Mouse (Mus musculus): ENCODE results near the gene Fmnl3. TPM values are rescaled to one million over a fixed set of nuclear protein-coding genes. Genes with fewer than 3 reads are reported as not detected.
A peak's percentile ranks its signal among the peaks of the same experiment; 100 is the strongest.

Gene Fmnl3
- total RNA-seq (2021): 10 to 100 TPM; 29.4 to 29.7 TPM
- long read RNA-seq, experiment 1, full-length matches to known transcripts: 23 of 36 reads
- long read RNA-seq, experiment 1, partial matches to known transcripts: 9 of 36 reads
- long read RNA-seq, experiment 1, other reads (novel, unspliced or antisense): 4 of 36 reads
- long read RNA-seq, experiment 2, full-length matches to known transcripts: 22 of 39 reads
- long read RNA-seq, experiment 2, partial matches to known transcripts: 7 of 39 reads
- long read RNA-seq, experiment 2, other reads (novel, unspliced or antisense): 10 of 39 reads

- intact Hi-C loops (cut with DNase I): loop anchor here (1.0 kb wide), 1 partner anchor 55 kb away; no protein-coding TSS in a partner anchor
These were observed at the start of gene Fmnl3 for GRCm38 (mm10) chr15:99370259-99370691. Gene Fmnl3, minus strand, starts transcription at chr15:99370482.

DNA sequence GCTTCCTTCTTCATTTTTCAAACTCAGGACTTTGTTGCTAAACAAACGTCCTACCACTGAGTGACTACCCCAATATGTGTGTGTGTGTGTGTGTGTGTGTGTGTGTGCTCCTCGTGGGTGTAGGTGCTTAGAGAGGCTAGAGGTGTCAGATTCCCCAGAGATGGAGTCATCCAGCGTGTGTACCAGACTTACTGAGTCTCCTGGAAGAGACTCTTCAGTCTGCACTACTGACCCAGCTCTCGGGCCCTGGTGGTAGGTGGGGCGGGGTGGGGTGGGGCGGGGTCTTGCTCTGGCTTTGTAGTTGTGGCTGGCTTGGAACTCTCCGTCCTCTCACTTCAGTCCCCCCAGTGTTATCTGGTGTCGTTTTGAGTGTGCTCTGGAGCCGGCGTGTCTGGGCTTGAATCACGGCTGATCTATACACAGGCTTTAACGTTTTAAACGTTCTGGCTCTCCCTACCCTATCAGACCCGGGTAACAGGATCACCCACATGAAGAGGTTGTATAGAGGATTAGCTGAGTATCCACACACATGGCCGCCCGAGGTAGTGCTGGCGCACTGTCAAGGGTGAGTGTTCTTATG, 47.5 kb upstream of the Fmnl3 start:
- no peak for DNase-seq
- intact Hi-C loops (cut with DNase I): loop anchor here (10.0 kb wide), 2 partner anchors 177 to 247 kb away; partner anchors contain the start of gene Aqp5

More at GRCm38 (mm10) chr15:99370259-99370691, at the start of gene Fmnl3:
- DNase-seq: peak; percentile 99 to 100

- intact Hi-C loops (cut with DNase I): loop anchor here (1.0 to 10.0 kb wide), 3 partner anchors 52 to 248 kb away; partner anchors contain the start of gene Aqp5
- DNase-seq: no peak
These were observed 46.7 kb upstream of the Fmnl3 start for GRCm38 (mm10) chr15:99416957-99417356.

DNA sequence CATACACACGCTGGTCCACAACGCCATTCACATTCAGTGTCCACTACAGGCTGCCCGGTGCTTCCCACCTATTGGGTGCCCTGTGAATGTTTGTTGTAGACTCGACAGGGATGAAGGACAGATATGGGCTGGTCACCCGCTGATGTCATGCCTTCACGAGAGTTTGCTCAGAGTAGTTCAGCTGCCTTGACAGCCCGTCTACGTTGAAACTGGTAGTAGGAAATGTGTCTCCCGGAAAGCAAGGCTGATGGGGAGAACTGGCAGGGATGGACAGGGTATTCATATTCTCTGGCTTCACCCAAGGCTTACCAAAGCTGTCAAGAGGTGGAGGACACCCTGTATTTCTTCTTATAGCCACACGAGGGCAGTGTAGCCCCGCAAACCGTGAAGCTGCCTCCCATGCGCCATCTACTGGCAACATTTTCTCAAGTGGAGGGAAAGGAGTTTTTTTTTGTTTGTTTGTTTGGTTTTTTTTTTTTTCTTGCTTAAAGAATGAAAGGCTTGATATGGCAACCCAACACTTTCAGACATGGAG, 46.1 kb upstream of the Fmnl3 start:
- intact Hi-C loops (cut with DNase I): loop anchor here (1.0 to 10.0 kb wide), 3 partner anchors 53 to 248 kb away; partner anchors contain the start of gene Aqp5
- DNase-seq: peak; percentile 84 to 91

- DNase-seq: peak; percentile 53 to 78
- intact Hi-C loops (cut with DNase I): loop anchor here (1.0 to 10.0 kb wide), 3 partner anchors 54 to 249 kb away; partner anchors contain the start of gene Aqp5
These were observed 45.5 kb upstream of the Fmnl3 start for GRCm38 (mm10) chr15:99415793-99416192.

GRCm38 (mm10) chr15:99411747-99412146, 41.5 kb upstream of the Fmnl3 start:
- intact Hi-C loops (cut with DNase I): loop anchor here (10.0 kb wide), 2 partner anchors 183 to 253 kb away; partner anchors contain the start of gene Aqp5
- DNase-seq: no peak

- no peak for DNase-seq
- intact Hi-C loops (cut with DNase I): no loop called here
These were observed 38.6 kb upstream of the Fmnl3 start for GRCm38 (mm10) chr15:99408845-99409244.

- intact Hi-C loops (cut with DNase I): no loop called here
These were observed 36.8 kb upstream of the Fmnl3 start for GRCm38 (mm10) chr15:99406986-99407570.

DNA sequence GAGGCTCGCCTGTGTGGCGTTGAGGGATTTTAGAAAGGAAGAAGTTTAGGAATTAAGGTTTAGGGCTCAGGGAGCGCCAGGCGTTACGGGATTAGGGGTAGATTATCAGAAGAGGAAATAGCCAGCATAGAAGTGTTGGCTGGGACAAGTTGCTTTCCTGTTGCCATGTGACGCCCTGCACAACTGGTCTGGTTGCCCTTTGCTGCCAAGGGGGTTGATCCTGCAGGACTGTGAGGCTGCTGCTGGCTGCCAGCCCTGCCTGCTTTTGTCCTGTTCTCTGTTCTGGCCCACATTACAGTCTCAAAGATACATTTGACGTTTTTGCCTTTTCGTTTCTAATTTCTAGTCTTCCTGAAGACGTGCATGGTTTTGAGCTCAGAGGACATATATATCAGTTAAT, 34.9 kb upstream of the Fmnl3 start:
- intact Hi-C loops (cut with DNase I): no loop called here
- DNase-seq: peak; percentile 49 to 59

More at GRCm38 (mm10) chr15:99406986-99407570, 36.8 kb upstream of the Fmnl3 start:
- no peak for DNase-seq

DNA sequence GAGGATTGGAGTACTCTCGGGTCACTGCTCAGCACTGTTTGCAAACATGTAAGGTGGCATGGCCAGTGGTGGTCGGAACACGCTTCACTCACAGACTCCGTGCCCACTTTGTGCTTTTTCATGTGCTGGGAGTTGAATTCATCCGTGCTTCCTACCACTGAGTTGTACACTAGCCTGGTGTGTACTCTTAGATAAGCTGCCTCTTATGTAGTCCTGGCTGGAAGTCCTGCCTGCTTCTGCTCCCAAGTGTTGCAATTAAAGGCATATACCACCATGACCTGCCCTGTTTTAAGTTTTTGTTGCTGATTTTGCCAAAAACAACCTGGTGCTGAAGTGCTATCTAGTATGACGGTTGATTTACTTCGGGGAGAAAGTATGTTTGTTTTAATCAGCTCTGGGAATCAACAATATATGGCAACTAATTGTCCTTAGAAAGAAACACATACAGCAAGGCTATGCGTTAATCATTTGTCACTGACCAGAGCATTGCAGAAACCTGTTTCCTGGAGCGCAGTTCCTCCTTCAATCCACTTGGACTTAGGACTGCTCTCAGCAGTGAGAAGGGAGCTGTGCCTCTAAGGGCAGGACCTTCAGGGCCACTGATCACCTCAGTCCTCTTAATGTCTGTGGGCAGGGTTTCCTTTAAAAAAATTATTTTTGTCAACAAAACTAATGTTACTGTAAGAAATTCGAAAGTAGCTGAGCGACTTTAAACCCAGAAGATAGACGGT, 33.0 kb upstream of the Fmnl3 start:
- intact Hi-C loops (cut with DNase I): no loop called here
- no peak for DNase-seq

DNA sequence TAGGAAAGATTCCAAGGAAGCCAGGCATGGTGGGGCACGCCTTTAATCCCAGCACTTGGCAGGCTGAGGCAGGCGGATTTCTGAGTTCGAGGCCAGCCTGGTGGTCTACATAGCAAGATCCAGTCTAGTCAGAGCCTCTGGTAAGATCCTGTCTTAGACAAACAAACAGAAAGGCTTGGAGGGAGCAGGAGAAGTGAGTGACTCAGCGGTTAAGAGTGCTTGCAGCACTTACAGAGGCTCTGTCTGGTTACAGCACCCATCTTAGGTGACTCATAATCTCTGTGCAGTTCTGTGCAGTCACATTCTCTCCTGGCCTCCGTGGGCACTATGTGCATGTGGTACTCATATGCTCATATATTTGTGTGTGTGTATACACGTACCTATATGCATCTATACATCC, 30.3 kb upstream of the Fmnl3 start:
- no peak for DNase-seq
- intact Hi-C loops (cut with DNase I): no loop called here

- peak; percentile 35 to 43 for DNase-seq
- intact Hi-C loops (cut with DNase I): no loop called here
These were observed 29.4 kb upstream of the Fmnl3 start for GRCm38 (mm10) chr15:99399503-99400245.

DNA sequence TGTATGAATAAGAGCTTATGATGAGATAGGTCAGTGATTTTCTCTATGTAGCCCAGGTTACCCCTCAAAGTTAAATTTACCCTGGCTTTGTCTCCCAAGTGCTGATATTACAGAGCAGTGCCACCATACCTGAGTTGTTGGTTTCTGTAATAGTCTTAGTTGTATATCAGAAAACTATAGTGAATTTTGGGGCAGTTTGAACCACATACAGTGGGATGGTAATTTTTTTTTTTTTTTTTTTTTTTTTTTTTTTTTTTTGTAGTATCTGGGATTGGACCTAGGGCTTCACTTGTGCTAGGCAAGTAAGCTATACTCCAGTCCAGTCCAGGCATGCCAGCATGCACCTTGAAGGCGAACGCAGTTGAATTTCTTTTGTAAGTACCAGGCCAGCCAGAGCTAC, 27.3 kb upstream of the Fmnl3 start:
- intact Hi-C loops (cut with DNase I): no loop called here
- DNase-seq: no peak

DNA sequence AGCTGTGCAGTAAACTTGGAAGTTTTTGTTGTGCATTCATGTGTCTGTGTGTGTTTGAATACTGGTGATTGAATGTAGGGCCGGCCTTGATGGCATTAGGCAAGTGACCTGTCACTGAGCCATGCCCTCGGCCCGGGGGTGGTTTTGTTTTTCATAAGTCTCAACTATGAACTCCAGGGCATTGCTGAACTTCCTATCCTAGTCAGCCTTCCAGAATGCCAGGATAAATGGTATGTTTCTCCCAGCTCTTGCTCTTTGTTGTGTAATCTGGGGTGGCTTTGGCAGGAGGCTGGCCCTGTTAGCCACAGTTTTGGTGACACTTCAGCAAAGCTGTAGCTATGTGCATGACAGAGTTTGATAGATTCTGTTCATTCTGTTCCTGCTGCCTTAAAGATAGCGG, 26.6 kb upstream of the Fmnl3 start:
- intact Hi-C loops (cut with DNase I): no loop called here
- DNase-seq: no peak

- intact Hi-C loops (cut with DNase I): no loop called here
- no peak for DNase-seq
These were observed 26.2 kb upstream of the Fmnl3 start for GRCm38 (mm10) chr15:99396462-99396861.

DNA sequence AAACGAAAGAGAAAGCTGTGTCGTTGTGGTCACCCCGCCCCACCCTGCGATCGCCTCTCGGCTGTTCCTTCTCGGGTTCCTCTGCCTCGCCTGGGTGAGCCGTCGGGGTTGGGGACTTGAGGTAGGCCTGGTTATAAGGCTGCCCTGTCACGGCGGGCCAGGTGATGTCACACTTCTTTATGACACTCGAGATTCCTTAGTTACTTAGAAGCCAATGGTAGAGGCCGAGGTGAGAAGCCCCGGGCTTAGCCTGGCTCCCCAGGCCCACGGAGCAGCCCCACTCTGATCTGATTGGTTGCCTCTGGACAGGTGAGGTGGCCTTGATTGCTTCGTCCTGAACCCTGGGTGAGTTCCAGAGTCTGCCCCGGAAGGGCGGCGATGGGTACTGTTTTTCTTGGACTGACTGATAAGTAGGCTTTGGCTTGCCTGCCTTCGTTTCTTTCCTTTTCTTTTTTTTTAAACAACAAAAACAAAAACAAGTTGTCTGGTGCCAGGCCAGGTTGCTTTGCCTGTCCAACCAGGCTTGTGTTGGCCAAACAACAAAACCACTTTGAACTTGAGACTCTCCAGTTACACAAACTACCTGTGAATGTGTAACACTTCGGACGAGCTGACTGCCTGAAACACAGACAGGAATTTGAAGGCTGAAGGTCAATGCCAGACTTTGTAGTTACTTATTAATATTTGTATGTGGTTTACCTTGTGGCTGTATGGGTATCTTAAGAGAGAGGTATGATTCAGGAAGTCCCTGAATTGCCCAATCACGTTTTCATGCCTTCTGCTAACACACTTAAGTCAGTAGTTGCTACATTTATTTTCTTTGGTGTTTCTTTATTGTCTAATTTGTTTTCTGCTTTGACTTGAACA, 23.3 kb upstream of the Fmnl3 start:
- peak; percentile 51 to 61 for DNase-seq
- intact Hi-C loops (cut with DNase I): no loop called here

DNA sequence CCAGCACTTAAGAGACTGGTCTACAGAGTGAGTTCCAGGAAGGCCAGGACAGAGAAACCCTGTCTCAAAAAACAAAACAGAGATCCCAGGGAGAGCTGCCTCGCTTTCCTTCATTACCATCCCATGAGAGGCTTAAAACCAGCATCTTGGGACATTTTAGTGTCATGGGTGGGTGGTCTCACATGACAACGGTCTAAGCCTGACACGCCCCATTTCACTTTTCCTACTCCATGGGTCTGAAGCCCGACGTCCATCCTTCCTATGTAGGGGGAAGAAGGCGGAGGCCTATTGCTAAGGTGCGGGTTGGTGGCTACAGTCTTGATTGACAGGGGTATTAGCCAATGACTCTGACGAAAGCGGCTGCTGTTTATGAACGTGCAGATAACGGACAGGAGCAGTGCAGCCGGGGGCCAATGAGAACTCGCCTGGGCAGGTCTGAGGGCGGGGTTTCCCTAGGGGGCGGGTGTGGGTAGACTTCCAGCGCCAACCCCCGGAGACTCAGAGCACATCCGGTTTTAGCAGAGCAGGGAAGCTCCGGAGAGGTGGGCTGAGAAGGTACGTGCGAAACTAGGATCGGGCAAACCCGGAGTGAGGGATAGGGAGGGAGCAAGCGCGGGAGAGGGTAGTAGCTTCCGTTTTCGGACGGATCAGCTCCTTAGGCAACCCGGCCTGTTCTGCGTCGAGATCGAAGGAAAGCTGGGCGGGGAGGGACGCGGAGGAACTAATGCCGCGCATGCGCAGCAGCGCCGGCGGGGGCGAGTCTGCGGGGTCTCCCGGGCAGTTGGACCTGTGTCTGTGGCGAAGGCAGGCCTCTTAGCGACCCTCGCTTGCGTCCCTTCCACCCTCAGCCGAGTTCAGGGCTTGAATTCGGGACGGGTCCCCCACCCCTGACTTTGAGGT, 22.5 kb upstream of the Fmnl3 start, which contains the start of gene Tmbim6:
Gene Tmbim6 (plus strand): TSS at position 397 of the 900 bp plus-strand sequence.
- DNase-seq: peak; percentile 97 to 98
- intact Hi-C loops (cut with DNase I): no loop called here

GRCm38 (mm10) chr15:99391975-99392374, 21.7 kb upstream of the Fmnl3 start:
- intact Hi-C loops (cut with DNase I): no loop called here
- no peak for DNase-seq
